In the genomic region with DNA sequence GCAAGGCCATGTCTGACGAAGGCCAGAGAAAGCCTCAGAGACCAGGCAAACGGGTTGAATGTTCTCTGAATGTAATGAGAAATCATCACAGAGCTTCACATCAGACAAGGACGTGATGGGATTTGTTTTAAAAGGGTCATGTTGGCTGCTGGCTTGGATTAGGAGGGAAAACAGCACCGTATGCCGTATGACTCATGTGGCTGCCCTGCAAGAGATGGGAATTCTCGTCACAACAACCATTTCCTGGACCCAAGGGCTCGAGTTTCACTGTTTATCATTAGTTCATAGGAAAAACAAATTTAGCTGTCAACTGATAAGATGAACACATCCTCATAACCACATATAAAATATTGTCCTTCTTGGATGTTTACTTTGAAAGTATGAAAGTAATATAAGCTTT, we compare ENCODE assay signal across 31 mouse cellular contexts.
"Had no signal": no experiment of that assay in that cellular context is flagged by ENCODE, and none has a peak within 500 bp of the region (broad histone marks: within the 10 kb centered on the region; RNA-seq: fewer than 3 reads in every experiment).

No protein-coding gene starts in this region.

- H3K4me1 ChIP-seq: limb, embryonic 10.5 days; limb, embryonic 12.5 days; limb, embryonic 13.5 days; limb, embryonic 15.5 days; liver, embryonic 12.5 days; liver, embryonic 13.5 days; liver, embryonic 15.5 days; lung, embryonic 15.5 days; megakaryocyte, embryonic 14.5 days; midbrain, embryonic 10.5 days; midbrain, embryonic 12.5 days; midbrain, embryonic 13.5 days; midbrain, embryonic 15.5 days; neural tube, embryonic 12.5 days; neural tube, embryonic 13.5 days had no signal

- DNase-seq: left cerebral cortex, postnatal 4 days; liver; liver, embryonic 13.5 days; liver, postnatal 0 days; lung, adult 2 months; lung, postnatal 10 days; lung, postnatal 14 days; lung, postnatal 36 days; lung, postnatal 4 days; midbrain, embryonic 14.5 days had no signal

- H3K4me2 ChIP-seq: limb, embryonic 12.5 days; limb, embryonic 13.5 days; limb, embryonic 15.5 days; liver, embryonic 11.5 days; liver, embryonic 12.5 days; liver, embryonic 13.5 days; liver, embryonic 15.5 days; lung, embryonic 15.5 days; midbrain, embryonic 11.5 days; midbrain, embryonic 12.5 days; midbrain, embryonic 13.5 days; midbrain, embryonic 15.5 days; neural tube, embryonic 12.5 days; neural tube, embryonic 13.5 days had no signal

- H3K9ac ChIP-seq: limb, embryonic 12.5 days; limb, embryonic 13.5 days; limb, embryonic 15.5 days; liver, embryonic 12.5 days; liver, embryonic 13.5 days; liver, embryonic 14.5 days; liver, embryonic 15.5 days; liver, postnatal 0 days; lung, embryonic 15.5 days; midbrain, embryonic 12.5 days; midbrain, embryonic 13.5 days; midbrain, embryonic 15.5 days; neural tube, embryonic 12.5 days; neural tube, embryonic 13.5 days had no signal

- H3K9me3 ChIP-seq: limb, embryonic 10.5 days; limb, embryonic 12.5 days; limb, embryonic 13.5 days; limb, embryonic 15.5 days; liver, embryonic 12.5 days; liver, embryonic 13.5 days; liver, embryonic 15.5 days; lung, embryonic 15.5 days; midbrain, embryonic 10.5 days; midbrain, embryonic 12.5 days; midbrain, embryonic 13.5 days; midbrain, embryonic 15.5 days; neural tube, embryonic 12.5 days; neural tube, embryonic 13.5 days had no signal

- H3K27ac ChIP-seq: limb, embryonic 10.5 days; limb, embryonic 12.5 days; limb, embryonic 13.5 days; limb, embryonic 15.5 days; liver, embryonic 12.5 days; liver, embryonic 13.5 days; liver, embryonic 14.5 days; liver, embryonic 15.5 days; lung, embryonic 15.5 days; macrophage; midbrain, embryonic 10.5 days; midbrain, embryonic 12.5 days; midbrain, embryonic 13.5 days; midbrain, embryonic 15.5 days; neural tube, embryonic 12.5 days; neural tube, embryonic 13.5 days had no signal

- H3K36me3 ChIP-seq: limb, embryonic 10.5 days; limb, embryonic 12.5 days; limb, embryonic 13.5 days; limb, embryonic 15.5 days; liver, embryonic 12.5 days; liver, embryonic 13.5 days; liver, embryonic 15.5 days; lung, embryonic 15.5 days; midbrain, embryonic 10.5 days; midbrain, embryonic 12.5 days; midbrain, embryonic 13.5 days; midbrain, embryonic 15.5 days; neural tube, embryonic 12.5 days; neural tube, embryonic 13.5 days had no signal

- ATAC-seq: liver, embryonic 12.5 days; liver, postnatal 0 days; lung, postnatal 0 days; midbrain, embryonic 13.5 days; midbrain, embryonic 15.5 days; midbrain, embryonic 16.5 days had no signal

- H3K27me3 ChIP-seq: limb, embryonic 12.5 days; limb, embryonic 13.5 days; limb, embryonic 15.5 days; liver, embryonic 12.5 days; liver, embryonic 13.5 days; liver, embryonic 15.5 days; lung, embryonic 15.5 days; midbrain, embryonic 12.5 days; midbrain, embryonic 13.5 days; midbrain, embryonic 15.5 days; neural tube, embryonic 12.5 days; neural tube, embryonic 13.5 days had no signal

- H3K4me3 ChIP-seq: limb, embryonic 10.5 days; limb, embryonic 12.5 days; limb, embryonic 13.5 days; limb, embryonic 15.5 days; liver, embryonic 12.5 days; liver, embryonic 13.5 days; liver, embryonic 15.5 days; lung, embryonic 15.5 days; megakaryocyte, embryonic 14.5 days; midbrain, embryonic 10.5 days; midbrain, embryonic 12.5 days; midbrain, embryonic 13.5 days; midbrain, embryonic 15.5 days; myocyte; neural tube, embryonic 12.5 days; neural tube, embryonic 13.5 days had no signal
